Mouse (Mus musculus) cerebellum, postnatal 10 days (tissue): Measurements from ENCODE around the gene Gm5624.
"Not testable (repeated sequence)": the region's sequence is repeated elsewhere in the genome, so short reads cannot be mapped to it uniquely, and the experiment has no call there.

Experiments used
- DNase-seq, 2 experiments: peaks; one replicate each; pipeline ENCODE4 v3.0.0; 2021; ENCODE audit warnings: mixed read lengths in 2 of 2

The Gm5624 gene

DNA sequence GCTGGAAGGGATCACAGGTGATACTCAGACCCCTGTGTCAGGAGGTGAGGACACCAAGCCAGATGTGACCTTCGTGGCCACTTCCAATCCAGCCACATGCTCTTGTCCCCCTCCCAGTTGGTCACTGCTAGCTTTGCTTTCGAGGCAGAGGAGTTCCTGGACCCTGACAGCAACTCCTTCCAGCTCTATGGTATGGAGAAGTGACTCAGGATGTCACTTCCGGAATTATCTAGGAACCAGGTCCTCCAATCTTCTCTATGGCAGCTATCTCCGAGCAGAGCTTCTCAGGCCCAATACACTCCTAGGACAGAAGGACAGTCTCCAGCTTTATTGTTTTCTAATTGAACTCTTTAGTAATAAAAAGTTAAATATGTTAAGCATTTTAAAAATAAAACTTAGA, at the start of gene Gm5624:
Gene Gm5624, minus strand, starts transcription at position 202 of the 400 bp plus-strand sequence.
- not testable (repeated sequence) for DNase-seq

DNA sequence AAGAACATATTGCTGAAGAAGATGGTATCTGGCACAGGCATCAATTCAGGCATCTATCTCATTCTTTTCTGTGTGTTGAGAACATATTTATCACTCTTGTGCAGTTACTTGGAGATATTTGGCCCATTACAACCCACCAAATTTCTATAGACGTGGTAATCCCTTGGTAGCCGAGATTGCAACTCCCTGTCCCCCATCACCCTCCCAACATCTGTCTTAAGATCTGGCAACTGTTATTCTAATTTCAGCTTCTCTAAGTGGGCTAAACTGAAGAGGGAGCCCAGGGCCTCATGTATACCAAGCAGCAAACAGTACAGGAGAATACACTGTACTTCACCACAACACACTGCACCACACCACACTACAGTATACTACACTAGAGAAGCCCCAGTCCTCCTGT, 36.0 kb downstream of the Gm5624 start:
- not testable (repeated sequence) for DNase-seq

DNA sequence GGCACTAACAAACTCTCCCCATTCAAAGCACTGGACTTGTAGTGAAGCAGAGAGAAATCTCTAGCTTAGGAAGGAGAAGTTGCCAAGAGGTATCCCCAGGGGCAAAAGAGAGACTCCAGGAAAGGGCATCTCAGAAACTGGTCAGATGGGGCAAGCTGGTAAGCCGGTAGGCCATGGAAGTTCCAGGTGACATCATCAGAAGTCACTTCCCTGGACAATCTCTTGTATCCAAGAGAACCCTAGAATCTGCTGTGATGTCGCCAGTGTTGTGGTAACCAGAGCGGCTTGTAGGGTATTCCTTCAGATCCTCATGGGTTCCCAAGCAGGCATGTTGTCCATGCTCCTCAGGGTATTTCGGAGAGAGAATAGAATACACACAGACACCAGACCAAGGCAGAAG, 44.9 kb downstream of the Gm5624 start, which contains the start of gene Gm8247:
Gene Gm8247, plus strand, starts transcription at position 301 of the 400 bp plus-strand sequence.
- DNase-seq, result not testable (repeated sequence)

DNA sequence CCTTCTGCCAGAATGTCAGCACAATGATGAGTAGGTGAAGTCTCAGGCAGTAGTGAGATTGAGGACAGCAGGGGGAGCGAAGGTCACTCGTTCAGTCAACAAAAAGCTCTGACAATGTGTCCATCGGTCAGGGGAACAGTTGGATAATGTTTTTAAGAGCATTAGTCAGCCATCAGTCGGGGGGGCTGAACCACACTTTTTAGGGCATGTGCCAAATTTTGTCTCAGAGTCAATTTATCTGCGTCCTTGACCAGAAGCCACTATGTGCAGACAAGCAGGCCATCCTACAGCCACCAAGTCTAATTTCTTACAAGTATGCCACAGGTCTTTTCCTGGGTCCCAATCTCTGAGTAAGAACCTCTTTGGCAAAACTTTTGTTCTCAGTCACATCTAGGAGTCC, 79.8 kb downstream of the Gm5624 start:
- not testable (repeated sequence) for DNase-seq

DNA sequence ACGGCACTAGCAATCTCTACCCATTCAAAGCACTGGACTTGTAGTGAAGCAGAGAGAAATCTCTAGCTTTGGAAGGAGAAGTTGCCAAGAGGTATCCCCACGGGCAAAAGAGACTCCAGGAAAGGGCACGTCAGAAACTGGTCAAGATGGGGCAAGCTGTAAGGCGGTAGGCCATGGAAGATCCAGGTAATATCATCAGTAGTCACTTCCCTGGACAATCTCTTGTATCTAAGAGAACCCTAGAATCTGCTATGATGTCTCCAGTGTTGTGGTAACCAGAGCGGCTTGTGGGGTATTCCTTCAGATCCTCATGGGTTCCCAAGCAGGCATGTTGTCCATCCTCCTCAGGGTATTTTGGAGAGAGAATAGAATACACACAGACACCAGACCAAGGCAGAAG, 109.8 kb downstream of the Gm5624 start, which contains the start of gene Gm17093:
Gene Gm17093, plus strand, starts transcription at position 301 of the 400 bp plus-strand sequence.
- DNase-seq, result not testable (repeated sequence)
